Mouse (Mus musculus): ENCODE results near the gene Flnb. TPM values are rescaled to one million over a fixed set of nuclear protein-coding genes. Genes with fewer than 3 reads are reported as not detected.

Gene Flnb
- total RNA-seq (2021): 10 to 100 TPM; 42.8 to 47.3 TPM

DNA sequence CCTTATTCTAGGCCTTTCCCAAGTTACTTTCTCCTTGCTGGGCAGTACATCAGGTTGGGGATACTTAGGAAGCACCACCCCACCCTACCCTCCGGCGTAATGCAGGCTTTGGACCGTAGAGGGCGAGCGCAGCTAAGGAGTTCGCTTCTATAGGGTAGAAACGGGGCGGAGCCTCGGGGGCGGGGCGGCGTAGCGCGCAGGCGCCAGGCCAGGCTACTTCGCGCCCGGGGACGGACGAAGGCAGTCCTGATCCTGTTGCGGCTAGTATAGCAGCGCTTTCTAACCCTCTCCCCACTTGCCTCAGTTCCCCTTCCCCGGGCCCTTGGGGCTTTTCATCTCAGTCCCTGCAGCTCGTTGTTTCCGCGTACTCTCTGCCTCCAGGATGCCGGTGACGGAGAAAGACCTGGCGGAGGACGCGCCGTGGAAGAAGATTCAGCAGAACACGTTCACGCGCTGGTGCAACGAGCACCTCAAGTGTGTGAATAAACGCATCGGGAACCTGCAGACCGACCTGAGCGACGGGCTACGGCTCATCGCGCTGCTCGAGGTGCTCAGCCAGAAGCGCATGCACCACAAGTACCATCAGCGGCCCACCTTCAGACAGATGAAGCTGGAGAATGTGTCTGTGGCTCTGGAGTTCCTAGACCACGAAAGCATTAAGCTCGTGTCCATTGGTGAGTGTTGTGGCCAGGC, at the start of gene Flnb:
TSS of gene Flnb (plus strand) at position 188 of the 693 bp plus-strand sequence.
- peak; percentile 99 for DNase-seq

DNA sequence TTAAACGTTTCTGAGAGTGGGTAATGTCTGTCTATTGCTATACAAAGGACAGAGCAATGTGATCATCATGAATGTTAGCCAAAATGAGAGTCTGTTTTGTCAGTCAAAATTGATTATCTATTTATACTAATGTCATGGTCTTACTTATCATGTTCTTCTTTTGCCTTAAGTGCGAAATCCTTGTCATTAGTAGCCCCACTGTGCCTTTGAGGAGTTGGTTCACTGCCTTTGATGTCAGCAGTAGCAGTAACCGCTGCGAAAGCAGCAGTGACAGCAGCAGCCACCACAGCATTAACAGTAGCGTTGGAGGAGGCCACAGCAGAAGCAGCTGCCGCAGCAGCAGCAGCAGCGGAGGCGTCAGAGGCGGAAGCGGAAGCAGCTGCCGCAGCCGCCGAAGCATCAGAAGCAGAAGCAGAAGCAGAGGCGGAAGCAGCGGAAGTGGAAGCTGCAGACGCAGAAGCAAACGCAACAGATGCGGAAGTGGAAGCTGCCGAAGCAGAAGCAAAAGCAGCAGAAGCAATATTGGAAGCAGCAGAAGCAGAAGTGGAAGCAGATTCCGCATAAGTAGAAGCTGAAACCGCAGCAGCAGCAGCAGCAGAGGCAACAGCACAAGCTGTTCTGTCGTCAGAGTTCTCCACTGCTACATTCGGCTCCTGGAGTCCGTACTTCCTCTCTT, 43.9 kb upstream of the Flnb start:
- DNase-seq: peak; percentile 59

DNA sequence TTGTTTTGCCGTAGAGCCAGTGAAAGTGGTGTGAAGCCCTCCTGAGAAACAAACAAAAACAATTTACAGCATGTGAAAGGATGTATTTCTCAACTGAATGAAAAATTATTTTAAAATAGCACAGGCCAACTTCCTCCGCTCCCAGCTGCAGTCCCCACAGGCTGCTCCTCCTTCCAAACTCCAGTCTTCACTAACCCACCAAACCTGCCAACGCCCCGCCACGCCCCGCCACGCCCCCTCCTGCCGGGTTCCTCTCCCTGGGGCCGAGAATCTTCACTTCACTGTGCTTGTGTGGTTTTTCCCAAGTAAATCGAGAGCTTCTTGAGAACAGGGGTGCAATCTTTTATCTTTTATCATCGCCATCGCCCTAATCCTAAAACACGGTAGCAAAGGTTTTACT, 31.7 kb upstream of the Flnb start:
- DNase-seq: no peak

DNA sequence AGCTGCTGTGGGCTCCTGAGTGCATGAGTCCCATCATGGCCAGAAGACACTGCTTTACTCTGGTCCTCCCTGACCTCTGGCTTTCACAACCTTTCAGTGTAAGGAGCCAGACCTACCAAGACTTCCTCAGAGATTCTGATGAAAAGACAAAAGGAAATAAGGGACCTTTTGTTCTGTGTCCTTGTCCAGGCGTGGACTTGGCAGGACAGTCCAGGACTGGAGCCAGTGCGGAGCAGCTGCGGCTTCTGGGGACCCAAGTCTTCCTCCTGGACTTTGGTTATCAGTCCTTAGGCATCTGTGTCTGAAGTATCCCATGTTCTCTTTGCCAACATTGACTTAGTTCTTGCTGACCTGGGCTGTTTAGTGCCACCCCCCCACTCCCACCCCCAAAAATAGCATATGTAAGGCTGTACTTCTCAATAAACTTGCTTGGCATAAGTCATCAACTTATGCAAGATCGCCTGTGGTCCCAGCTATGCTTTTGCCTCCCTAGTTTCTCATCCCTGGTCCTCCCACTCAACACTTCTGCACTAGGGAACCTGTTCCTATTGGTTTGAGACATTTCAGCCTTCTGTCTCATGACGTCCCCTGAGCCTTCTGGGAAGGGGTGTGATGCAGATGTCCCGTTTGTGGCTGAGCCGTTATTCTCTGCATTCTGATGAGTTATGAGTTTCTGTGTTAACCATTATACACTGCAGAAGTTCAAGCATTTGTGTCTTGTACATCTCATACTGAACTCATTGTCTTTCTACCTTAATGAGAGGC, 28.3 kb upstream of the Flnb start:
- DNase-seq: no peak

DNA sequence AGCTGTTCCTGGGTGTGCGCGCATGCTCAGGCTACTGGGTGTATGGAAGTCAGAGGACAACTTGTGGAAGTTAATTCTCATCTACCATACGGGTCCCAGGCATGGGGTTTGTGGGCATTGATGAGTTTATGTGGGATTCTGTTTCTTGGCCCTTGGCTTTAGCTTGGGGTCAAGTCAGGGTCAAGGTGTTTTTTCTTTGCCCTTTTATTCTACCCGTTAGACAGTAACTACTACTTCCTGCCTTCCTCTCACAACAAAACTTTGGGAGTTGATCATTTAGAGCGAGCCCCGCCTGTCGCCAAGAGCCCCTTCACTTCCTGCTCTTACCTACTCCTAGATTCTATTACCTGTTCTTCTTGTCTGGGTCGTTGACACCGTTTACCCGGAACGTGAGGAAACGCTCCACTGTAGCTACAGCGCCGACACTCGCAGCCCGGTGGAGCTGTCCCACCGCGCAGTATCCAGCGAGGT, 26.7 kb upstream of the Flnb start:
- no peak for DNase-seq

DNA sequence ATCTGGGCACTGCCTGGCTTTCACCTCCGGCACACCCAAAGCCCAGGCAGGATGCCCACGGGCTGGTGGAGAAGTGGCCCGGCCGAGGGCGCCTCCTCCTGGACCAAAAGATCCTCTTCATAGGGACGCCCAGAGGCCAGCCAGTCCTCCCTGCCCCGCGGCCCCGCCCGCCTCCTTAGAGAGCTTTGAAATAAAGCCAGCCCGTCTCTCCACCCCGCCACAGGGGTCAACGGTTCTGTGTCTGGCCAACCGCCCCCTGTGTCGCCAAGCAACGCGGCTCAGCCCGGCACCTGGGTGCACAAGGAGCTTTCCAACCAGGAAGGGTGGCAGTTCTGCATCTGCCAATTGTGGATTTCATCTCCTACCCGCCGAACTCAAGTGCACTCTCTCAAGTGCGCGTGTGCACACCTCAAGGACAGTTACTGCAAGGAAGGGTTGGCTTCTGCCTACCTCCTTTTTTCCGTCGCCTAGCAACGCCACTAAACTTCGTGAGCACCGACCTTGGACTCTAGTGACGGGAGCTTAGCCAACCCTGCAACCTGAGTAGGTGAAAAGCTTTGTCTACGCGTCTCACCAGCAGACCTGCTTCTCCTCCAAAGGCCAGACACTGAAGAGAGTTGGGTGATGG, 26.1 kb upstream of the Flnb start, which contains the start of gene Gm26661:
TSS of gene Gm26661 (plus strand) at position 56 of the 628 bp plus-strand sequence.
- DNase-seq: peak; percentile 61

DNA sequence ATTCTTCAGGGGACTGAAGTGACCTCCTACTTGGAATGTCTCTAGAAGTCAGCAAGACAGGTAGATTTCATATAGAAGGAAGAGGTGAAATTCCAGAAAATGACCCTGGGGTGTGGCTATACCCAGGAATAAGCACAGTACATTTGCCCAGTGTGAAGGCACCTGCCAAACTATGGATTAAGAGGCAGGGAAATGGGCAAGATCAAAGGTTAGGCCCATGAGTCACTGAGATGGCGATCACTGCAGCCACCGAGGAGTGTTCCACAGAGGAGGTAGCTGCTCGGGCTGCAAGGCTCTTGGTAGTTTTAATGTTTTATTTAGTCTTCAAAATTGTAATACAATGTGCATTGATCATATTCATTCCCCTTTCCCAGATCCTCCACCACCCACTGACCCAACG, 21.8 kb upstream of the Flnb start:
- DNase-seq: no peak

DNA sequence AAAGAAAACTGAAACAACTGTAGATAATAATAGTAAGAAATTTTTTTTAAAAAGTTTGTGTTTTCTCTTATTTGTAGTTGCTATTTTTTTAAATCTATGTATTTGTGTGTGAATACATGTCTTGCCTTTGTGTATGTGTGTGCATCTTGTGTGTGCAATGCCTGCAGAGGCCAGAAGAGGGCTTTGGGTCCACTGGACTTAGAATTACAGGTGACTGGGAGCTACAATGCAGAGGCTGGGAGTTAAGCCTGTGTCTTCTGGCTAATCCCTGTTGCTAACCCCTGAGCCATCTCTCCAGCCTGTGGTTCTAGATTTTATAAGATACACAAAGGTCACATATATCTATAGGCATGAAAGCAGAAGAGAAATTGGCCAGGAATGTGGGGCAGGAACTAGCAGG, 17.1 kb upstream of the Flnb start:
- DNase-seq: no peak

DNA sequence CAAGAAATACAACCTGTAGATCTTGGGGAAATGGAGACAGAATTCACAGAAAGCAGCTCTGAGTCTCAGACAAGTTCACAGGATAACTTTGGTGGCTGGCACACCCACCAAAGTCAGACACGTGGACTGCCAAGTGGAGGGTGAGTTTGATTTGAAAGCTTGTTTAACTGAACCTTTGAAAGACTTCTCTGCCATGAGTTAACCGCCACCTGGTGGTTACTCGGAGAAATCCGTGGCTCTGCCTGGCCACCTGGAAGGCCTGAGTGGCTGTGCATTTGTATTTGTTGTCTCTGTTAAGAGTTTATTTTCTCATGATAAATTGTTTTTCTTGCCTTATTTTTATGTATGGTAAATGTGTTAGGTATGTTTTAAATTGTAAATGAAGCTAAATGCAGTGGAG, 15.9 kb upstream of the Flnb start:
- peak; percentile 54 for DNase-seq

DNA sequence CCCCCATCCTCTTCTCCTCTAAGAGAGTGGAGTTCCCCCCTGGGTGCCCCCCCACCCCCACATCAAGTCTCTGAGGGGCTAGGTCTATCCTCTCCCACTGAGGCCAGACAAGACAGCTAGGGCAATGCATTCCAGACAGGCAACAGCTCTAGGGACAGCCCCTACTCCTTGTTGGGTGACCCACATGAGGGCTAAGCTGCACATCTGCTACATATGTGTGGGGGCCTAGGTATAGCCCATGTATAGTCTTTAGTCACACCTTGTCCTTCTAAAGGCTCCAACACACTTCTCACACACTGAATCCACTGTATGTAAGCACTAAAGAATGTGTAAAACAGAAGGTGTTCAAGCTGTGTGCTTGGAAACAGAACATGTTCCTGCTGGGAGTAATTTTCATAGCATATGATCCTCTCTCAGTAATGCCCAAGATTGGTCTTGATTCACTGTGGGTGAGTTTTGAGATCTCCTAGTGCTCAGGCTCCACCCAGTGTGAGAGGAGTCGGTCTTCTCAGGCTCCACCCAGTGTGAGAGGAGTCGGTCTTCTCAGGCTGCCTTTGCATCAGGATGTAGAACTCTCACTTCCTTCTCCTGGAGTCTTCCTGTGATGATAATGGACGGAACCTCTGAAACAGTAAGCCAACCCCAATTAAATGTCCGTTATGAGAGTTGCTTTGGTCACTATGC, 13.7 kb upstream of the Flnb start:
- no peak for DNase-seq

DNA sequence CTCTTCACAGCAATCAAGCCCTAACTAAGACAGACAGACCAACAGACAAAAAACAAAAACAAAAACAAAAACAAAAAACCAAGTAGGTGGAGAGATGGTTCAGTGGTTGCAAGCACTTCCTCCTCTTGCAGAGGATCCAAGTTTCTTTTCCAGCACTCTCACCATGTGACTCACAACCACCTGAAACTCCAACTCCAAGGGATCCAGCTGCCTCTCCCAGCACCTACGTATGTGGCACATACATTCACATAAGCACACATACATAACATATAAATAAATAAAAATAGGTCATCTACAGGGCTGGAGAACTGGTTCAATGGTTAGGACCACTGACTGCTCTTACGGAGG, 13.2 kb upstream of the Flnb start:
- DNase-seq: no peak

DNA sequence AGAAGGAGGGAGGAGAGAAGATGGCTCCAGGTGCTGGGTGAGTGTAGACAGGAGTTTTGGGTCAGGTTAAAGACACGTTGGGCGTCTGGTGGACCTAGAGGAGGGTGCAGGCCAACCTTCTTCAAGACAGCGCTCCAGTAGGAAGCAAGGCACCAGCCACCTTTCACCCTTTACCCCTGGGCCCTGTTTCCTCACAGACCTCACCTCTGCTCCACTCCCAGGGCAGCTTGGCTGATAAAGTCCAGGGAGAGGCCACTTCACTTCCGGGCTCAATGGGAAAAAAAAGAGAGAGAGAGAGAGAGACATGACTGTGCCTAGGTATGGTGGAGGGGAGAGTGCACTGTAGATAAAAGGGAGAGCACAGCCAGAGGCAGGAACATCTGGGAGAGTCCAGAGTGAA, 10.0 kb upstream of the Flnb start:
- no peak for DNase-seq

DNA sequence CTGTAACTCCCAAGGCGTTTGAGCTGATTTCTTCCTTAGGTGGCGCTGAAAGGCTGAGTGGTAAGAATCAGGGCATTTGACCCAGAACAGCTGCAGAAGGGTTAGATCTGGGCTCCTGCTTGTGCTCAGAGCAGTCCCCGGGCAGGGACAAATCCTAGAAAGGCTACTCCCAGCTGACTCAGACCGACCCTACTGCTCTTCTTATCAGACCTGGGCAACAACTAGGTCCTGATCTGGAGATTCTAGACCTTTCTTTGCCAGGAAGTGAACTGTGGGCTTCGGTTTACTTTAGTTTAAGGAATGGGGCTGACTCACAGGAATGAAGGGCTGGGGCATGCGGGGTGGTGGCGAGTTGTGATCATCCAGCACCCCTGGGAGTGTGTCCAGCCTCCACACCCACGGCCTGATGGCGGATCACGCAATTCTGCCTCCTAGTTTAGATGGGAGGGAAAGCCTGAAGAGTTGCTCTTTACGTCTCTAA, 9.2 kb upstream of the Flnb start:
- no peak for DNase-seq

DNA sequence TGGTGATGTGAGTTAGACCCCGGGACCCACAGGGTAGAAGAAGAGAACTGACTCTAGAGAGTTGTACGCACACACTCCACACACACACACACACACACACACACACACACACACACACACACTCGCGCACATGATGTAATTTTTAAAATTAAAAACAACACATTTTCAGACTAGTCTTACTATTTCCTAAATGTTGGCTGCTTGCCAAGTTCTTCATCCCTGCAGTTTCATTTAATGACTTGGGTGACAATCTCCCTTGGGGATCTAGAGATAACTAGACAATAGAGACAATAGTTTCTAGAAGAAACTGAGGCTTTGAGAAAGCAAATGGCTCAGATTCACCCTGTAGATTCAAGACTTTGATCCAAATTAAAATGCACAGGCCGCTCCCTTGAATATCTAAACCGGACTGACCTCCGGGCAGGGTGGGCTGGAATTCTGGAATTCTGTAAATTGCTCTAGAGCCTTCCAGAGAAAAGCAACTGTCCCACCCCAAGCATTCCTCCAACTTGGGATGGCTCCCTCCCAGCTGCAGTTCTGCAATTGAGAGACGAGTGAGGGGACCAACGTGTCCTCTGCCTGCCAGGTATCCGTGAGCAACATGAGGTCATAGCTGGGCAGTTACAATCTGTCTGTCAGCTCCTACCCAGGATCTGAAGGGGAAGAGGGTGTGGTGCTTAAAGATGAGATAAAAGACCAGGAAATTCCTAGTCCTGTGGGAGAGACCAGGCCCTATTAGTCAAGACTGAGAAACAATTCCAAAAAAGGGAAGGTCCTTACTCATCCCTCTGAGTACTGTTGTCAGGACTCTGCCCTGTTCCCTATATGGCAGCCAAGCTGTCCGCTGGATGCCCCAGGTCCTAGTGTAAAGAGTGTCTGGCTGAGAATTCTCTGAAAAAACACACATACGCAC, 8.5 kb upstream of the Flnb start:
- DNase-seq: no peak

DNA sequence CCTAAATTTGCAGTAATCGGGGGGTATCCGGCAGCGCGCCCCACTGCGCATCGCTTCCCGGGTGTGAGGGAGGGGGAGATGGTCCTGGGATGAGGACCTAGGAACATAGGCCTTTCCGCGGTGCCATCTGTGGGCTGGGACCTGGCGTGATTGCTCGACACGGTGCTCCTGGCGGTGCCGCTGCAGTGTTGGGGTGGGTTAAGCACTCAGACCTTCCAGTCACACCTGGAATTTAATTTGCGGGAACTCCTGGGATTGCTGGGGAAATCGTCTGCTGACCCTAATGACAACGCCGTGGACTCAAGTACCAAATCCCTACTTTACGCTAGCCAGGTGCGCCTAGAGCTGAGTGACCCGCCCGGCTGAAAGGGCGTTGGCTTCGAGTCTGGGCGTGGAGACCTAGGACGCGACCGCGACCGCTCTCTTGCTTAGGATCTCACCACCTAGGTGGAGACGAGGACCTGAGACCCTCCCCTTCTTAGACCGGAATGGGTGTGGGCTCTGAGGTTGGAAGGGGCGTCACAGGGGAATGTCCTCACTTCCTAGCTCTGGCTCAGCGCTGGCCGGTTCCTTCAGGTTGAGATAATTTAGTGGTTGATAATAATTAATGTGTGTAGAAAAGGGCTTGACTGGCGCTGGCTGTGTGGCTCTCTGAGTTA, 835 bp downstream of the Flnb start:
- DNase-seq: peak; percentile 23

DNA sequence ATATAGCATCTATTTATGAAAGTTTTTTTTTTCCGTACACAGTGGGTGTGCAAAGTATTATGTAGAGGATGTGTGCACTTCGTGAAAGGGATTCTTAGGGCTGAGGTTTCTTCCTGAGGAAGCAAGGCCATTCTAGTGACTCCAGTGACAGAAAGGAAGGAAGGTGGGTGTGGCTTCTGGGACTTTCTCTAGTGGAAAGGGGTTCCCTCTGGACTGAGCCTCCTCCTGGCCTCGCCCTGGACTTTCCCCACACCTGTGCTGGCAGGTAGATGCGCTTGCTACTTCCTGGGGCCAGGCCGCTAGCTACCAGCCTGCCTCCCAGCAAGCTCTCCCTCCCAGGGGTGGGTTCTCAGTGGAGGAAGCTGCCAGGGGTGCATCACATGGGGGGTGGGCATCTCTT, 1.7 kb downstream of the Flnb start:
- DNase-seq: no peak

DNA sequence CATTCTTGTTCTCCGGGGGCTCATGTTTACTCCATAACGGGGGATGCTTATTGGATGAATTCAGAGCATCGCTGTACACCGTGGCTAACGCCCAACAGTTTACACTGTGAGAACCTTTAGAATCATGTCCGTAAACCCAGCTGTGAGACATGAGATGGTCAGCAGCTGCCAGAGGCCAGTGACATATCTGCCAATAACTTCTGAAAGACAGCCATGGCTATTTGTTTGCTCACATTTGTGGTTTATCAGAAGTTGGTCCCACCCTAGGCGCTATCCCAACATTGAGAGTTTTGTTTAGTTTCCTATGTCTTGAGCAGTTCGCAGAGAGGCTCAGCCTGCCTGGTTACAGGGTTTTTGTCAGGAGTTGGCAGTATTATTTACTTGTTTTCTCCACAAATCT, 3.6 kb downstream of the Flnb start:
- DNase-seq: no peak

DNA sequence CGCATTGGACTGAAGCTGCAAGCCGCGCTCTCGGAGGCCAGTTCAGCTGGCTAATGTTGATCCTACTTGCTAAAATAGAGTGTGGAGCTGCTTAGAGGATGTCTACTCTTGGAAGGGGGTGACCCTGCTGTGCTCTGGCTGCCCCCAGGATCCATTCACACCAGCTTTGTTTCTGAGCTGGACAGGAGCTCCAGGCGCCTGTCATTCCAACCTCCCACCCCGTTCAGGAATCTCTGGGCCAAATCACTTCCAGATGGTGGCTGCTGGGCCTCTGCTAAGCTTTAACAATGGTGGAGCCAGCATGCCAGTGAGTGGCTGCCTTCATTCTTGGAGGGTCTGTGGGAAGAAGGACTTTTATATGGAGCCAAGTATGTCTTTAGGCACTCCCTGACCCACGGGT, 4.9 kb downstream of the Flnb start:
- DNase-seq: no peak

DNA sequence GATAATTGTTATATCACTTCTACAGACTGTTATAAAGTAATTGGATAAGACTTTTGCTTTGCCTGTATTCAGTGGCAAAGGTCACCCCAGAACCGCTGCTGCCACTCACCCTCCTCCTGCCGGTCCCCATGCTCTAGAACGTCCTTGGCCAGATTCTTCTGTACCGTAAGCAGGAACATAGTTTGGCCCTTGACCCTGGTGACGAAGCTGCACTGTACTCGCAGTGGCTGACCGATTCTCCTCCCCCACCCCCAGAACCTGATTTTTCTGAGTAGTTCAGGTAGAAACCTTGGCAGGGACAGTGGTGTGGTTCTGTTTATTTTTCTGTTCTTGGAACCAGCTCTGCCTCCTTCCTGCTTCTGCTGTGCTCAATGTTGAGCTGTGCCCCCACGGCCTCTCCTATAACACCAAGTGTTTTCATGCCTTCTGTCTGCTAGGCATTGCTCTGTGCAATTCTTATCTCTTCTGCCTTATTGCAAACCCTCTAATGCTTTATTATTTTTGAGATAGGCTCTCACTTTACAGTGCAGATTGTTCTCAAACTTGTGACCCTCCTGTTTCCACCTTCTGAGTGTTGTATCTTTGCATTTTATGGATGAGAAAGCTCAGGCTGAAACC, 7.0 kb downstream of the Flnb start:
- no peak for DNase-seq
